Comparison of ENCODE assay signal across 8 mouse cellular contexts in the genomic region with DNA sequence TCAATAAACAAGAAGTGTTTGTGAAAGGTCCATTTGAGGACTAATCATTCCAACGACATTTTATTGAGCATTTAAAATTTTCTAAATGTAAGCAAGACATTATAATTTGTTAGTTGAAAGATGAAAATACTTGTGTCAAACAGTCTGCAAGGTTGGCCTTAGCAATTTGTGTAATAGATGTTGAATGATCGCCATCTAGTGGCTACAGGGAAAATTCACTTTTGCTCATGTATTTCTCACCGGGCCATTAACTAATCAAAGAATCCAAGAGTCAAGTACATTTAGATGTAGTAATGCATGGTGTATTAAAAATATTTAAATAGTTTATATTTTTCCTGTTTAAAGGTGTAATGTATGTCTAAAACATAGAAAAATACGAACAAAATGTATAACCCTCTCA. TPM values are rescaled to one million over a fixed set of nuclear protein-coding genes. Genes with fewer than 3 reads are reported as not detected.
DNase-seq lines count a peak whose midpoint lies in the region; ATAC-seq lines count a peak whose summit lies in the region.

No protein-coding gene starts in this region.

- 7% methylated on average over 4 of the region's 4 CpGs for WGBS in midbrain, embryonic 11.5 days
- 6% methylated on average over 4 of the region's 4 CpGs for WGBS in midbrain, embryonic 10.5 days

- intact Hi-C loops in heart, postnatal 10 days (cut with DNase I), result loop anchor here (1.0 to 5.0 kb wide), 5 partner anchors 75 to 517 kb away; no protein-coding TSS in a partner anchor

- DNase-seq in cerebellum, adult 11-12 months, result no peak
- DNase-seq in midbrain, embryonic 11.5 days (ENCODE audit: low spot score, missing footprints), result peak; percentile 93
- no peak for DNase-seq in midbrain, embryonic 10.5 days (ENCODE audit: low spot score)
- DNase-seq in c-Kit-positive CD71-negative TER-119-negative erythroid progenitor cells, embryonic 14.5 days (ENCODE audit: low read depth), result peak; percentile 46
- peak; percentile 60 to 73 for DNase-seq in heart, postnatal 10 days
- DNase-seq in spleen, postnatal 10 days (ENCODE audit: low spot score in 2 of 2), result no peak

- no peaks in the 10 kb centered on the region for H3K4me1 ChIP-seq in midbrain, embryonic 11.5 days (ENCODE audit: control insufficient read depth, insufficient read depth, low read length)
- H3K4me1 ChIP-seq in midbrain, embryonic 10.5 days, result no peaks in the 10 kb centered on the region

- H3K27ac ChIP-seq in midbrain, embryonic 11.5 days (ENCODE audit: low read depth, low read length), result no peak overlapping the region
- no peak overlapping the region for H3K27ac ChIP-seq in midbrain, embryonic 10.5 days (replicated peaks)

- H3K9ac ChIP-seq in midbrain, embryonic 11.5 days (ENCODE audit: low read length), result no peak overlapping the region

- H3K9me3 ChIP-seq in midbrain, embryonic 11.5 days (ENCODE audit: control insufficient read depth, low read length), result no peaks in the 10 kb centered on the region
- H3K9me3 ChIP-seq in midbrain, embryonic 10.5 days (replicated peaks), result no peaks in the 10 kb centered on the region

- peak; percentile 40; the same call in 1 of the 2 replicates for ATAC-seq in cerebellum, adult (ENCODE audit: insufficient number of reproducible peaks, low FRiP score, low TSS enrichment)
- ATAC-seq in midbrain, embryonic 11.5 days (ENCODE audit: low FRiP score), result peak; percentile 52; the same call in 1 of the 2 replicates
- ATAC-seq in megakaryocyte, adult 5-6 weeks (ENCODE audit: poor library complexity, severe bottlenecking), result peak; percentile 82

- H3K4me2 ChIP-seq in midbrain, embryonic 11.5 days, result no peak overlapping the region

- H3K36me3 ChIP-seq in midbrain, embryonic 11.5 days (ENCODE audit: control insufficient read depth, insufficient read depth, low read length), result no peaks in the 10 kb centered on the region
- H3K36me3 ChIP-seq in midbrain, embryonic 10.5 days, result no peaks in the 10 kb centered on the region

- H3K4me3 ChIP-seq in midbrain, embryonic 11.5 days (ENCODE audit: low read depth, low read length), result no peak overlapping the region
- no peak overlapping the region for H3K4me3 ChIP-seq in midbrain, embryonic 10.5 days

- H3K27me3 ChIP-seq in midbrain, embryonic 11.5 days (ENCODE audit: control insufficient read depth, insufficient read depth, low read length), result no peaks in the 10 kb centered on the region
- H3K27me3 ChIP-seq in midbrain, embryonic 10.5 days (ENCODE audit: low read depth, poor library complexity, severe bottlenecking), result no peaks in the 10 kb centered on the region

RNA-seq across cellular contexts. Expression of a gene that starts 11.0 kb away (rescaled TPM):
- polyA plus RNA-seq in midbrain, embryonic 11.5 days (2014; fragmentation: Nextera tagmentation; extraction: Ambion mirVana), result 259 and 280 TPM in 2 replicates
- polyA plus RNA-seq in midbrain, embryonic 10.5 days (2016; fragmentation: Nextera tagmentation; extraction: Ambion mirVana), result 222 and 233 TPM in 2 replicates
- 100 to 1,000 TPM in 1 of 2 experiments, 10 to 100 TPM in 1; 99.3 to 106 TPM for total RNA-seq in heart, postnatal 10 days (2021)
- 105 and 110 TPM in 2 replicates for total RNA-seq in megakaryocyte, adult 5-6 weeks (2015)
- total RNA-seq in megakaryocyte, adult 5-6 weeks (2017), result 90.4 and 90.8 TPM in 2 replicates

RNA-seq across cellular contexts. Expression of a gene that starts 30.4 kb away (rescaled TPM):
- polyA plus RNA-seq in midbrain, embryonic 11.5 days (2014; fragmentation: Nextera tagmentation; extraction: Ambion mirVana), result 59.9 and 64.0 TPM in 2 replicates
- polyA plus RNA-seq in midbrain, embryonic 10.5 days (2016; fragmentation: Nextera tagmentation; extraction: Ambion mirVana), result 59.6 and 68.0 TPM in 2 replicates
- 10 to 100 TPM; 14.4 to 16.2 TPM for total RNA-seq in heart, postnatal 10 days (2021)
- 43.3 and 45.3 TPM in 2 replicates for total RNA-seq in megakaryocyte, adult 5-6 weeks (2015)
- 50.6 and 53.0 TPM in 2 replicates for total RNA-seq in megakaryocyte, adult 5-6 weeks (2017)

Comparison
In these comparisons a context has a peak if more than half of its experiments do, and no peak if none do; other contexts are left out.
1. DNase-seq: peak in midbrain, embryonic 11.5 days (single experiment), c-Kit-positive CD71-negative TER-119-negative erythroid progenitor cells, embryonic 14.5 days (single experiment) and heart, postnatal 10 days (2 of 2); none in cerebellum, adult 11-12 months (single experiment), midbrain, embryonic 10.5 days (single experiment) and spleen, postnatal 10 days (0 of 2).
2. Peak in every context shown above with its lines, with median percentiles within 50 percentile points of each other: ATAC-seq.